Mouse (Mus musculus) cortical plate, adult 2 months (tissue): ENCODE measurements around the gene Aasdh. TPM values are rescaled to one million over a fixed set of nuclear protein-coding genes. Genes with fewer than 3 reads are reported as not detected.
A peak's percentile ranks its signal among the peaks of the same experiment; 100 is the strongest.

Experiments used
- H3K27ac ChIP-seq: fragments of 200-500 bp; 2 replicates; pipeline ENCODE4 v1.5.1; 2012; ENCODE audit warnings: low read length, control low read depth, inconsistent platforms; ENCODE audit not compliant: insufficient read depth
- H3K4me1 ChIP-seq: fragments of 200-500 bp; 2 replicates; pipeline ENCODE4 v1.6.1; 2011; ENCODE audit warnings: low read length; ENCODE audit not compliant: control insufficient read depth, insufficient read depth
- H3K4me3 ChIP-seq: fragments of 200-500 bp; 2 replicates; pipeline ENCODE4 v1.5.1; 2011; ENCODE audit warnings: mild to moderate bottlenecking, low read length, control low read depth; ENCODE audit not compliant: insufficient read depth
- CTCF ChIP-seq: fragments of 200-500 bp; IDR thresholded peaks from 2 replicates; pipeline ENCODE4 v1.5.1; 2011; ENCODE audit warnings: mild to moderate bottlenecking, control low read depth, low read length; ENCODE audit not compliant: insufficient read depth; ENCODE audit errors: extremely low read depth
- POLR2A ChIP-seq: fragments of 200-500 bp; IDR thresholded peaks from 2 replicates; pipeline ENCODE4 v1.6.1; 2011; ENCODE audit warnings: mild to moderate bottlenecking, low read length, control low read depth; ENCODE audit not compliant: insufficient read depth; ENCODE audit errors: extremely low read depth
- polyA plus RNA-seq: library from polyadenylated mRNA; depleted of rRNA; stranded (reverse); fragments of >200 nt; gene quantifications from 2 replicates; pipeline ENCODE4 v1.2.3, GENCODE M21; 2012; rRNA removed

Aasdh gene
- polyA plus RNA-seq: 21.5 and 27.3 TPM in 2 replicates

DNA sequence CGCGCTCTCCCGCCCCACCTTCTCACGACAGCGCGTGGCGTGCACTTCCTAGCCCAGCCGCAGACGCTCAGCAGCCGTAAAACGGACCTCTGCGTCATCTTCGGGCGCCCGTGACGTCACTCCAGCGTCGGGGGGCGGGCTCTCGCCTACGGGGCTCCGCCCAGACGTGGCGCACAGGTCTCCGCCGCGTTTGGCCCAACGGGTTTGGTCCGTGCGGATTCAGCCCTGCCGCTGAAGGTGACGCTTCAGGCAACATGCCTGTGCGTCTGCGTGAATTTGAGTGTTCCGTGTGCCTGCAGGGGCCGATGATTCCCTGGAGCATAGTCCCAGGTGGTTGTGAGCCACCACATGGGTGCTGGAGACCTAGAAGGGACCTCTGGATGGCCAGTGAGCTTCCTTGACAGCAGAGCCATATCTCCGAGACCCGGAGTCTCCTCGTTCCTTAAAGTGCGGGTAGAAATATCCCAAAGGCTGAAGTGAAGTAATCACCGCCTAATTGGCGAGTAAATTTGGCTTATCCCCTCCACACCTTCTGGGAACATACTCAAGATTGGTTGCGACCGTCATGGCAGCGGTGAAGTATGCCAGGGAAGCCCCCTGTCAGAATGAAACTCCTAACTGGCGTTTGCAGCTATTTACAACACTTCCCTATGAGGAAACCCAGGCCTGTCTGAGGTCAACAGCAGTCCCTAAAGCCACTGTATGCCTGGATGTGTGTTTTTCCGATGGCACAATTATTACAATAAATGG lies at the start of gene Aasdh:
Aasdh (minus strand) TSS at position 110 of the 750 bp plus-strand sequence.
- peak within 1 kb of the TSS; percentile 58 for H3K27ac ChIP-seq
- no peaks in the 10 kb centered on the region; the same call in 1 of the 2 replicates for H3K4me1 ChIP-seq
- peak within 1 kb of the TSS; percentile 73 for H3K4me3 ChIP-seq
- TF ChIP-seq CTCF (no peak), POLR2A (peak; percentile 98)

DNA sequence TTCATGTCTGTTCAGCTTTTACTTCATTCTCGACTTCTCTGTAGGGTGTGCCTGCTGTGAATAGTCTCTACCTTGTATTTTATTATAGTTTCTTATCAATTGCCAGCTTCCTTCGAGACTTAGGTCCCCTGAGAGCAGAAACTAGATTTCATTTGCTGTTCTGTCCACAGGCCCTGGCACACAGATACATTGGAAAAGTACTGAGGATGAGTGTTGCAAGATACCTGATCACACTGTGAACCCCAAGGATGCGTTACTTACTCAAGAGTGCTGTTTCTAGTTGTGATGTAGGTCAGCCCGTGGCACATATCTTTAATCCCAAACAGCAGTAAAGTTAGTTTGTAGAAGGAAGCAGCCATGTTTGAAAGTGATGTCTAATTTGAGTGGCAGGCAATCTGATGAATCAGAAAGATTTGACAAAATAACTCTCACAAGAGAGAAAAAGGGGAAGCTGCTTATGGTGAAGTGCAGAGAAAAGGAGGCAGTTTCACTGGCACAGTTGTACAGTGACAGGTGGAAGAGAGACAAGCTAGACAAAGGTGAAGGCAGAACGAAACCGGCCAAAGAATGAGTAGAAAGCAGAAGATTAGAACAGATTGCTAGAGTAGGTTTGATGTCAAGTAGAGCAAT lies 49.1 kb upstream of the Aasdh start:
- H3K4me1 ChIP-seq: no peaks in the 10 kb centered on the region
- no peak for TF ChIP-seq POLR2A
- TF ChIP-seq CTCF: no peak
- H3K4me3 ChIP-seq: no peak overlapping the region
- H3K27ac ChIP-seq: no peak overlapping the region

DNA sequence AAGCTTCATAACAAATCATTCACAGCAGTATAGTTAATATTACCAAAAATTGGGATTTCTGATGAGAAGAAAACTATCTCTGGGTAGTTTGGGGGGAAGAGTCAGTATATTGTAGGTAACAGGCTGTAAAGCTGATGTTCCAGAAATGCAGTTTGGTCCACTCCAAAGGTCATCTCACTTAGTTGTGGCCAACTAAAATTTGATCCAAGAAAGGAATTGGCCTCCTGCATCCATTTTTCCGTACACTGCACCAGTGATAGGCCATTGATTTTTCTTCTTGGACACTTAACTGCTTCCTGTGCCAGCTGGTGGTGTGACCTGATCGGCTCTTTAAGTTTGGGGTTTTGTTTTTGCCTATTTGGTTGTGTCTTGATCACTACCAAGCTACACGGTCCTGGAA lies 48.5 kb upstream of the Aasdh start:
- H3K27ac ChIP-seq: no peak overlapping the region
- TF ChIP-seq CTCF: no peak
- TF ChIP-seq POLR2A: no peak
- H3K4me1 ChIP-seq: no peaks in the 10 kb centered on the region
- H3K4me3 ChIP-seq: no peak overlapping the region

DNA sequence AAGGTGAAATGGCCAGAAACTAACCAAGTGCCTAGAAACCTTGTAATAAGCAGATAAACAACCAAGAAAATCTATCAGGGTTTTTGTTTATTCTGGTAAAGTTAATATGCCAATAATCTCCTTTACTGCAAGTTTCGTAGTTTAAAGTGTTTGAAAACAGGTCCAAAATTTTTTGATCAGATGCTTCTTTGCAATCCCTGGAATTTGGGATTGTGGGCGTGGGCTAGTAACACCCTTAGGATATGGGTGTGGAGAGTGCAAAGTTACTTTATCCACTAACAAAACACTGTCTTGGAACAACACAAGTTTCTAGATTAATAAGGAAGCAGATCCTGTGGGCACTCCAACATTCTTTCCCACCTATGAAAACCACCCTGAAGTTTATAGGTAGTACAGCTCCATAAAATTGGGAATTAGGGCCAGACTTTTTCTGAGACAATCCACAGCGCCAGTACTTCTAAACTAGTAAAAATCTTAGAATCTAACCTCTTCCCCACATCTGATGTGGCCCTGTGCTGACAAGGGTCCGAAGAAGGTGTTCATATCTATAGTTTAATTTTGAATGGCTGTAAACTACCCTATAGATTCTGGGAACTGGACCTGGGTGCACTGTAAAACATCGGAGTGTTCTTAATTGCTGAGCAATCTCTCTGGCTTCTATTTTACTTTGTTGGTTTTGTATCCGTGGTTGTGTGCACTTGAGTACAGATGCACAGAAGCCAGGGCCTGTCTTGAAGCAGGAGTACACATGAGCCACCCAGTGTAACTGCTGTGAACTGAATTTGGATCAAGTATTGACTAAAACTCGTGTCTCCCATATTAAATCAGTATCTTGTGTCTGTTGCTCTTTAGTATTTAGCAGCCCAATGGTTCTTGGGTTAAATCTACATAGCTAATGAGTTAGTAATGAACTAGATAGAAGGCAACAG lies 47.1 kb upstream of the Aasdh start:
- H3K4me3 ChIP-seq: peak overlapping the region; percentile 68

DNA sequence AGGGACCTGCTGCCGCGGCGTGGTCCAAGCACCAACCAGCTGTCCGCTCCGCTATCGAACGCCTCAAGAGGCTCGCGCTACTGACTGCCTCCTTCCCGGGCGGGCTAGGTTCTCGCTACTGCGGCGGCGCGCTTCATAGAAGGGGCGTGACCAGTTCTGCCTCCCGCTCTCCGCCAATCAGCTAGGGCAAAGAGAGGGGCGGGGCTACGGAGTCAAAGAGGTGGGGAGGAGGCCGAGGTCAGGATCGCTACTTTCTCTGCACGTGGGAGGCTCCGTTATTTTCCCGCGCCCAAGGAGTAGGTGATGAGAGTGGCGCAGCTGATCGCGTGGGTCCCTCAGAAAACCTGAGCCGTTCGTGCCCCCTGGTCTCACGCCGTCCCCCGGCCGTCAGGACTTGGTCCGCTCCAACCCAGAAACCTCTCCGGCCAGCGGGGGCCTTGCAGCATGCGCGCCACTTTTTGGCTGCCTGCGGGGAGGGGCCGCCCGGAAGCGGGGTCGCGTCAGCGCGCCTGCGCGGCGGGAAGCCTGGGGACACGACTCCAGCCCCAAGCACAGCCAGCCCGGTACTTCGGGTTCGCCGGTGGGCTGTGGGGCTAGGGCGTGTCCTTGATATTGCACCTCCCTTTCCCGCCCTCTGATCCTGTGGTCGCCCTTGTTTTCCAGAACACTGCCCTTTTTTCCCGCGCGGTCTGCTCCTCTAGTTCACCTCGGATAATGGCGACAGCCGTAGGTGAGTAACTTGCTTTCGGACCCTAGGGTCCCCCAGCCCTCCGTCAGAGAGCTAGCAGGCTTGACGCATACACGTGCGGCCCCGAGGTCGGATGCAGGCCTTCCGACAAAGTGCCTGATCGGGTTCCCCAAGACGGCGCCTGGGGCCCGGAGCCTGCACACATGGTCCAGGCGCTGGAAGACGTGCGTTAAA lies 46.1 kb upstream of the Aasdh start, which contains the start of the genes Paics and Ppat:
Paics (plus strand) TSS at position 202 of the 922 bp plus-strand sequence.
Ppat (minus strand) TSS at position 473 of the 922 bp plus-strand sequence.
- H3K4me3 ChIP-seq: peak within 1 kb of the TSS; percentile 68
- TF ChIP-seq CTCF (no peak), POLR2A (peak; percentile 92)
- H3K27ac ChIP-seq: no peak within 1 kb of the TSS; the same call in 1 of the 2 replicates
- peaks cover 2% of the 10 kb centered on the region; the same call in 1 of the 2 replicates for H3K4me1 ChIP-seq

More for the DNA sequence above, 47.1 kb upstream of the Aasdh start:
- Histone ChIP-seq H3K27ac (no peak overlapping the region), H3K4me1 (no peaks in the 10 kb centered on the region)
- TF ChIP-seq CTCF: no peak
- no peak for TF ChIP-seq POLR2A

DNA sequence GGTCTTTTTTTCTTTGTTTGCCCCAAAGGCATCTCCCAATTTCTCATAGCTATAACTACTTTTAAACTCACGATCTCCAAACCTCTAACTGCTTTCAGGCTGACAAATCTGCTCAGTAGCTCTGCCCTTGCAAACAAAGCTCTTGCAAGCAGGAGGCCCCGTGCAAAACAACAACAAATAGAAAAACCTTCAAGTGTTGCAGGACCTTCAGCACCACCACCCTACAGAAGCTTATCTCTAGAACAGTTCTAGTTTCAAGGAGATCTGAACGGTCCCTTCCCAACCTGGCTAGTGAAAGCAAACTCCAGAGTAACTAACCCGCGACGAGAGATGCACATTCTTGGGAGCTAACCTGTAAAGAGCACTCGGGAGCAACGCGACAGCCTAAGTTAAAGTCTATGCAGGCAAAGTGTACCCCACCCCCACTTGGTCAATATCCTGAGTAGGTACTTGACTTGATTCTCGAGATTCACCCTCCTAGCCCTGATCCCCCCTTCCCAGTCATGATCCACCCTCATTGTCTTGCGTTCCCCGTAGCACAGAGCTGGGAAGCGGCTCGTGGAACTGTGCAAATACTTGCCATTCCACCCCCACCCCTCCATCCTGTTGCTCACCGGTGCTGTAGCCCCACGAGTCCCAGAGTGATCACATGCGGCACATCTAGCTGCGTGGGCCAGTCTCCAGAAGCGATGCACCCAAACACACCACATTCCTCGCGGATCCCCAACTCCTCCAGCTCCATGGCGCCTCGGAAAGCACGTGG lies 45.2 kb upstream of the Aasdh start:
- TF ChIP-seq POLR2A (no peak), CTCF (no peak)
- H3K4me1 ChIP-seq: peaks cover 3% of the 10 kb centered on the region; the same call in 1 of the 2 replicates
- H3K4me3 ChIP-seq: peak overlapping the region; percentile 68
- H3K27ac ChIP-seq: no peak overlapping the region

DNA sequence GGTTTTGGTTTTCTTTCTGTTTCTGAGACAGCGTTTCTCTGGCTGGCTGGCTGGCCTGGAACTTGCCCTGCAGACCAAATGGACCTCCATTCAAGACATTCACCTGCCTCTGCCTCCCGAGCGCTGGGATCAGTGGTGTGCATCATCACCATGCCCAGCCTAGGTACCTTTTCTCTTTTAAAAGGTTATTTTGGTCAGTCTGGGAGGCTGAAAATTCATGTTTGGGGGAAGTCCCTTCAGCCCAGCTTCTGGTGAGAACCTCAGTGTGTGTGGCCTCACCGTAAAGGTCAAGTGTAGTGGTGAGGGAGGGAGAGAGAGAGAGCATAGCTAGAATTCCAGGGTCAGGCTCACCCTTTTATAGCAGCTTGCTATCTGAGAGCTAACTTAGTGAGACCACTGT lies 42.4 kb upstream of the Aasdh start:
- no peak overlapping the region for H3K4me3 ChIP-seq
- peaks cover 3% of the 10 kb centered on the region; the same call in 1 of the 2 replicates for H3K4me1 ChIP-seq
- no peak for TF ChIP-seq CTCF
- H3K27ac ChIP-seq: no peak overlapping the region

DNA sequence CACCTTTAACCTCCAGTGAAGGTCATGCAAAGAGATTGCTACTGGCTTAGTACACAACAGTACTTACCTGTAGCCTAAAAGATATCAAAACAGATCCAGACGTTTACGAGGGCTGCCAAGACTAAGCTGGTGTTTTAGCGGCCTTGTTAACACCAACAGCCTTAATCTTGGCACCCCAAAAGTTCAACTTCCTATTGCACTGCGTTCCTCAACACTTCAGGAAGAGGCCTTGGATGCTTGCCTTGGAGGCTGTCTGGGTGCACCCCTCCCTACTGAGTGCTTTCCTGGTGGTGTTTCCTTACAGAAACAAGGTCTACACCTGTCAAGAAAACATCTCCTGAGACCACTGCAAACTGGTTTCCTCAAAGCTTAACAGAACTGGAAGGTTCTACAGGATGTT lies 41.8 kb upstream of the Aasdh start:
- Histone ChIP-seq H3K4me3 (no peak overlapping the region), H3K27ac (no peak overlapping the region), H3K4me1 (peaks cover 3% of the 10 kb centered on the region; the same call in 1 of the 2 replicates)
- TF ChIP-seq CTCF (no peak), POLR2A (no peak)
